Comparison of ENCODE assay signal across 22 mouse cellular contexts in genomic region chr12:17382759-17383158, GRCm38 (mm10). TPM values are rescaled to one million over a fixed set of nuclear protein-coding genes. Genes with fewer than 3 reads are reported as not detected.
"Had no signal": no experiment of that assay in that cellular context is flagged by ENCODE, and none has a peak within 500 bp of the region (broad histone marks: within the 10 kb centered on the region; RNA-seq: fewer than 3 reads in every experiment).

No protein-coding gene starts in this region.

- H3K4me1 ChIP-seq: midbrain, embryonic 10.5 days; midbrain, embryonic 13.5 days; midbrain, embryonic 15.5 days; neural tube, embryonic 13.5 days; neural tube, embryonic 15.5 days had no signal

- H3K4me2 ChIP-seq: liver, embryonic 15.5 days; lung, embryonic 14.5 days; midbrain, embryonic 13.5 days; midbrain, embryonic 15.5 days; neural tube, embryonic 13.5 days; neural tube, embryonic 15.5 days had no signal

- DNase-seq: liver, postnatal 0 days; lung, embryonic 14.5 days; lung, postnatal 10 days; lung, postnatal 4 days; retina, postnatal 1 day; right cerebral cortex, adult 18-20 months; right cerebral cortex, postnatal 25 days; right cerebral cortex, postnatal 4 days; spleen, adult 18-20 months; thymus, adult 18-20 months; thymus, postnatal 14 days; thymus, postnatal 36 days had no signal

- H3K27ac ChIP-seq: liver, embryonic 15.5 days; midbrain, embryonic 10.5 days; midbrain, embryonic 13.5 days; midbrain, embryonic 15.5 days; neural tube, embryonic 13.5 days; neural tube, embryonic 15.5 days had no signal

- H3K4me3 ChIP-seq: liver, embryonic 15.5 days; midbrain, embryonic 10.5 days; midbrain, embryonic 13.5 days; midbrain, embryonic 15.5 days; myocyte; neural tube, embryonic 13.5 days; neural tube, embryonic 15.5 days had no signal

- H3K27me3 ChIP-seq: liver, embryonic 15.5 days; midbrain, embryonic 13.5 days; midbrain, embryonic 15.5 days; neural tube, embryonic 13.5 days; neural tube, embryonic 15.5 days had no signal

- H3K9ac ChIP-seq: liver, embryonic 15.5 days; liver, postnatal 0 days; lung, embryonic 14.5 days; midbrain, embryonic 13.5 days; midbrain, embryonic 15.5 days; neural tube, embryonic 13.5 days; neural tube, embryonic 15.5 days had no signal

- ATAC-seq: liver, postnatal 0 days; midbrain, embryonic 13.5 days; midbrain, embryonic 15.5 days had no signal

- H3K9me3 ChIP-seq: liver, embryonic 15.5 days; midbrain, embryonic 10.5 days; midbrain, embryonic 13.5 days; midbrain, embryonic 15.5 days; neural tube, embryonic 13.5 days; neural tube, embryonic 15.5 days had no signal

RNA-seq across cellular contexts. Expression of gene Atp6v1c2, which starts 53.6 kb away (rescaled TPM):
- total RNA-seq: megakaryocyte, adult 5-6 weeks; megakaryocyte-erythroid progenitor cell, adult 5-6 weeks had no signal
- polyA plus RNA-seq: liver, embryonic 15.5 days; small intestine, adult 2 months had no signal
